Mouse (Mus musculus): ENCODE measurements around the gene Stat2.

- TF ChIP-seq CTCF (IDR thresholded peaks at IDR 0.05; ENCODE audit: low read depth, low read length) (no peak), POLR2A (IDR thresholded peaks at IDR 0.05; ENCODE audit: extremely low read depth, insufficient read depth, low read length) (no peak)
These were observed 11.3 kb downstream of the Stat2 start for GRCm38 (mm10) chr10:128281682-128282081.

Data from liver, adult 2 months (tissue).